In genomic region chr1:167599211-167599735, GRCm38 (mm10) we compare ENCODE assay signal across 11 mouse cellular contexts. TPM values are rescaled to one million over a fixed set of nuclear protein-coding genes. Genes with fewer than 3 reads are reported as not detected.
A peak's percentile ranks its signal among the peaks of the same experiment; 100 is the strongest.
DNase-seq lines count a peak whose midpoint lies in the region; ATAC-seq and TF ChIP-seq lines count a peak whose summit lies in the region.
"Had no signal": no experiment of that assay in that cellular context is flagged by ENCODE, and none has a peak within 500 bp of the region (broad histone marks: within the 10 kb centered on the region; RNA-seq: fewer than 3 reads in every experiment).

No protein-coding gene starts in this region.

- H3K27ac ChIP-seq in heart, embryonic 12.5 days (ENCODE audit: poor library complexity, severe bottlenecking) = no peak overlapping the region
- no peak overlapping the region for H3K27ac ChIP-seq in ES-Bruce4 (ENCODE audit: insufficient read depth, low read length)
- no peak overlapping the region for H3K27ac ChIP-seq in forebrain, embryonic 13.5 days
- H3K27ac ChIP-seq in midbrain, embryonic 10.5 days (replicated peaks) = no peak overlapping the region

- 17% methylated on average over 7 of the region's 7 CpGs for WGBS in heart, embryonic 12.5 days
- WGBS in forebrain, embryonic 13.5 days = 10% methylated on average over 7 of the region's 7 CpGs
- WGBS in midbrain, embryonic 10.5 days = 9% methylated on average over 7 of the region's 7 CpGs

- intact Hi-C loops in heart, postnatal 36 days (cut with DNase I) = no loop called here

- H3K9ac ChIP-seq in heart, embryonic 12.5 days = no peak overlapping the region
- H3K9ac ChIP-seq in ES-Bruce4 (ENCODE audit: low read depth, poor library complexity, severe bottlenecking) = no peak overlapping the region
- H3K9ac ChIP-seq in forebrain, embryonic 13.5 days = peak overlapping the region; percentile 30; the same call in 1 of the 2 replicates

- H3K9me3 ChIP-seq in heart, embryonic 12.5 days (replicated peaks) = no peaks in the 10 kb centered on the region
- H3K9me3 ChIP-seq in ES-Bruce4 (replicated peaks; ENCODE audit: control insufficient read depth, insufficient read depth, low read length, poor library complexity, severe bottlenecking) = no peaks in the 10 kb centered on the region
- H3K9me3 ChIP-seq in forebrain, embryonic 13.5 days (replicated peaks) = no peaks in the 10 kb centered on the region
- H3K9me3 ChIP-seq in midbrain, embryonic 10.5 days (replicated peaks) = no peaks in the 10 kb centered on the region

- peak overlapping the region; percentile 91 for H3K4me2 ChIP-seq in heart, embryonic 12.5 days
- peak overlapping the region; percentile 83 for H3K4me2 ChIP-seq in forebrain, embryonic 13.5 days

- H3K4me1 ChIP-seq in heart, embryonic 12.5 days (replicated peaks) = peaks cover 11% of the 10 kb centered on the region
- H3K4me1 ChIP-seq in ES-Bruce4 (ENCODE audit: control insufficient read depth, insufficient read depth, low read length) = peaks cover 4% of the 10 kb centered on the region
- peaks cover 19% of the 10 kb centered on the region for H3K4me1 ChIP-seq in forebrain, embryonic 13.5 days
- peaks cover 34% of the 10 kb centered on the region for H3K4me1 ChIP-seq in midbrain, embryonic 10.5 days

- no peak for ATAC-seq in heart, embryonic 12.5 days (ENCODE audit: insufficient number of reproducible peaks, low FRiP score)
- no peak for ATAC-seq in forebrain, embryonic 13.5 days
- ATAC-seq in inflammation-experienced regulatory T-cells, adult 6 months = no peak

- DNase-seq in heart, postnatal 36 days = no peak
- peak; percentile 28 for DNase-seq in midbrain, embryonic 10.5 days (ENCODE audit: low spot score)
- DNase-seq in urinary bladder, postnatal 36 days (ENCODE audit: low spot score in 2 of 2) = no peak
- no peak for DNase-seq in testis, postnatal 14 days (ENCODE audit: low spot score)
- DNase-seq: cerebellum, adult 9-10 months; spleen, adult 18-20 months had no signal

- no peaks in the 10 kb centered on the region for H3K36me3 ChIP-seq in heart, embryonic 12.5 days
- no peaks in the 10 kb centered on the region for H3K36me3 ChIP-seq in ES-Bruce4 (ENCODE audit: control insufficient read depth, insufficient read depth, low read length, poor library complexity, severe bottlenecking)
- no peaks in the 10 kb centered on the region for H3K36me3 ChIP-seq in forebrain, embryonic 13.5 days (ENCODE audit: poor library complexity, severe bottlenecking)
- H3K36me3 ChIP-seq in midbrain, embryonic 10.5 days = no peaks in the 10 kb centered on the region

- TF ChIP-seq EP300 in ES-Bruce4 (IDR thresholded peaks at IDR 0.05; ENCODE audit: insufficient read depth, low read depth, low read length) = 0 out of 2 replicates have a peak, but pooled peaks have one; percentile 47

- no peak overlapping the region for H3K4me3 ChIP-seq in heart, embryonic 12.5 days
- no peak overlapping the region for H3K4me3 ChIP-seq in ES-Bruce4 (ENCODE audit: low read depth, low read length)
- peak overlapping the region; percentile 47; the same call in 1 of the 2 replicates for H3K4me3 ChIP-seq in forebrain, embryonic 13.5 days
- peak overlapping the region; percentile 58; the same call in 1 of the 2 replicates for H3K4me3 ChIP-seq in midbrain, embryonic 10.5 days

- no peak for TF ChIP-seq POLR2A in ES-Bruce4 (IDR thresholded peaks at IDR 0.05; ENCODE audit: insufficient read depth, low read length)

- no peak for TF ChIP-seq CTCF in ES-Bruce4 (IDR thresholded peaks at IDR 0.05; ENCODE audit: low read depth, low read length)

- H3K27me3 ChIP-seq in heart, embryonic 12.5 days (replicated peaks) = peaks cover 36% of the 10 kb centered on the region
- H3K27me3 ChIP-seq in ES-Bruce4 (ENCODE audit: control insufficient read depth, insufficient read depth, low read length, poor library complexity, severe bottlenecking) = no peaks in the 10 kb centered on the region; the same call in 1 of the 2 replicates
- peaks cover 39% of the 10 kb centered on the region for H3K27me3 ChIP-seq in forebrain, embryonic 13.5 days
- peaks cover 85% of the 10 kb centered on the region for H3K27me3 ChIP-seq in midbrain, embryonic 10.5 days (ENCODE audit: low read depth, poor library complexity, severe bottlenecking)

RNA-seq across cellular contexts. Expression of gene Rxrg, which starts 1.1 kb away (rescaled TPM):
- 1.7 TPM in 2 replicates for polyA plus RNA-seq in heart, embryonic 12.5 days (2016; fragmentation: Nextera tagmentation; extraction: Ambion mirVana)
- 10 to 100 TPM; 55.0 to 69.1 TPM for total RNA-seq in heart, postnatal 36 days (2021)
- not detected in 2 replicates for polyA plus RNA-seq in ES-Bruce4 (2011; ENCODE audit: insufficient read depth, insufficient read length, low read depth, missing spikeins)
- polyA plus RNA-seq in forebrain, embryonic 13.5 days (2015; fragmentation: Nextera tagmentation; extraction: Ambion mirVana) = 5.6 and 13.4 TPM in 2 replicates
- polyA plus RNA-seq in midbrain, embryonic 10.5 days (2016; fragmentation: Nextera tagmentation; extraction: Ambion mirVana) = 2.2 and 3.2 TPM in 2 replicates
- not detected for polyA plus RNA-seq in inflammation-experienced regulatory T-cells, adult 6 months (2017; shearing (Covaris generic))
- total RNA-seq: granulocyte monocyte progenitor cell, adult 5-6 weeks had no signal

Comparison
In these comparisons a context has a peak if more than half of its experiments do, and no peak if none do; other contexts are left out.
1. H3K4me3 ChIP-seq: peak in forebrain, embryonic 13.5 days (single experiment) and midbrain, embryonic 10.5 days (single experiment); none in heart, embryonic 12.5 days (single experiment) and ES-Bruce4 (single experiment).